Mouse (Mus musculus): ENCODE measurements at regions not wholly inside any gene's neighbourhood (a gene's known extent, or its start where the extent isn't known, plus 50 kb on each side); places are given as distances from the start of the nearest gene placed in this dataset.

DNA sequence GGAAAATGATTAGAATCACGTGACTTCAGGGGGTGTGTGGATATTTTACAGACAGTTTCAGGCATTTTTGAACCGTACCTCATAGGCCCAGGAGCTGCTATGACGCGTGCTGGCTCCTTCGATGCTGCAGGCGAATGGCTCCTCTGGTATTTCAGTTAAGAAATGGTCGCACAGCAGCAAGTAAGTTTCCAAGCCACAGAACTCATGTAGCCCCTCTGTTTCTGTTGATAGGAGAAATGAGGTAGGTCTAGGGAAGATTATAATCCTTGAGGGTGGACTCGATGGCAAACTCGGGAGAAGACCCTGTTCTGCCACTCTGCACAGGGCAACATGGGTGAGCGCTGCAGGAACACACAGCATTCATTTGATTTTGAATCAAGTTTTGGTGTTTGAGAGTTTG is 127.0 kb upstream of the Npvf start:
- DNase-seq: no peak

GRCm38 (mm10) chr6:50782221-50782620 is 128.0 kb upstream of the Npvf start:
- no peak for DNase-seq

DNA sequence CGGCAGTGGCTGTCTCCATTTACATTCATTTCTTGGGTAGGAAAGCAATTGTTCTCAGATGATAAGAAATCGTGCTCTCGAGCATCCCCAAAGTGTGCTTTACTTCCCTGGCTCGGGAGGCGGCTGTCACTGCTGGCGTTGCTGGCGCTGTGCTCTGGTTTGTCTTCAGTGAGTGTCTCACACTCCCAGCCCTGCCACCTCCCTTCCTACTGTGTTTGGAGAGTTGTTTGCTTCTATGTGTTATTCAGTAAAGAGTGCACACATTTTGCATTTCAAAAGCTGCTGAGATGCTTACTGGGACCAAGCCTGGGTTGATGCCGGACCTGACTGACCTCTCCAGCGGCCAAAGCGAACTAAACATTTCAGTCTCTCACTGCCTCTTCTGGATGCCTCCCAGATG is 129.3 kb upstream of the Npvf start:
- DNase-seq: no peak

- DNase-seq: no peak
Observed at GRCm38 (mm10) chr6:50784381-50784780, 130.1 kb upstream of the Npvf start.

GRCm38 (mm10) chr6:50787666-50788065 is 133.4 kb upstream of the Npvf start:
- DNase-seq: no peak

GRCm38 (mm10) chr6:50799963-50800362 is 145.7 kb upstream of the Npvf start:
- DNase-seq: no peak

- DNase-seq: no peak
Observed at GRCm38 (mm10) chr6:50802956-50803355, 148.7 kb upstream of the Npvf start.

GRCm38 (mm10) chr6:50804477-50805005 is 150.3 kb upstream of the Npvf start:
- no peak for DNase-seq

GRCm38 (mm10) chr6:50806376-50807077 is 152.3 kb upstream of the Npvf start:
- DNase-seq: peak; percentile 58

GRCm38 (mm10) chr6:50807187-50808012 is 153.2 kb upstream of the Npvf start:
- DNase-seq: peak; percentile 84

- DNase-seq: peak; percentile 87
Observed at GRCm38 (mm10) chr6:50808126-50808525, 153.9 kb upstream of the Npvf start.

DNA sequence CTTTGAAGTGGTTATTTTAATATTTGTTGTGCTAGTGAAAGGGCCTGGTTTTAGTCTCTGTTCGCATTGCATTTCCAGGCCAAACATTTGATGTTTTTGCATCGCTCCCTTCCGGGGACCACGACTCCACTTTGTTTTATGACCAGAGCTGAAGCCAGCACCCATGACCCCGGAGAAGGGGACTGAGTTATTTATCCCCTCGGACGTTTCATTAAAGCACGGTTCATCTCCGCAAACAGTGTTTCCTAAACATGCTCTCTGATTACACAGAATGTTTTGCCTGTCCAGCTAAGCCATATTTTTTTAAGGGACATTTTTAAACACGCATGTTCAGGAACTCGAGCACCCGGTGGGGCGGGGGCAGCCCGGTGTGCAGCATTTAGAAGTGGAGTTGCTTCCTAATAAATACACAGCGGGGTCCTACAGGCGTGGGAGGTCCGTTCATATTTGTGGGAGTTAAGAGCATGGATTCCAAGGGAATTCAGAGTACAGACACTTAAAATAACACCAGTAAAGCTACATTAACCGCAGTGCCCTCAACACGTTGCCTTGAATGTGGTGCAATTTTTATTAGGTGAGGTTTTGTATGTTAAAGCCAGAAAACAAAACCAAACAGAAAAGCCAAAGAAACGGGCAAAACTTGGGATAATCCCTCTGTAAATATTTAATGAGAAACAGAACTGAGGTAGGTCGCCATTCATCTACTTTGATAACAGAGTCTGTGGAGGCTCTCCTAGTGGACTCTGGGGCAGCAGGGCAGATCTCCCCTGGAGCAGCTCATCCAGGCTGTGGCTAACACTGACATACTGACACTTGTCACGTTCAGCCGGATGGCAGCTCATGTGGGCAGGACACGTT is 154.8 kb upstream of the Npvf start:
- no peak for DNase-seq

- DNase-seq: no peak
Observed at GRCm38 (mm10) chr6:50809669-50809983, 155.4 kb upstream of the Npvf start.

- no peak for DNase-seq
Observed at GRCm38 (mm10) chr6:50814936-50815500, 160.8 kb upstream of the Npvf start.

DNA sequence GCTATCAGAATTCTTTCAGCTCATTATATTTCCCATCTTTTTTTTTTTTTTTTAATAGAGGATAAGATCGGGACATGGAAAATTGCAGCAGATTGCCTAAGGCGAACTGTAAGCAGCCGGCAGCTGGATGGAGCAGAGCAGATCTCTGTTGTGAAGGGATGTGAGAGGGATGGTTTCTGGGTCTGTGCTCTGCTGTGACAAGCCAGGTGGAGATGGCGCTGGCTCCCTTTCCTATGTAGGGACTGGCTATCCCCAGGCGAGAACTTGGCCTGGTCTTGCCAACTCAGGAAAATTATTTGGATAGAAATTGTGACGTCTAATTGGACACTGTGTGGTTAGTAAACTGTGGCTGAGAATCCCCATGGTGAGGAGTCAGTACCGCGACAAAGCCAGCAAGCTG is 161.3 kb upstream of the Npvf start:
- no peak for DNase-seq

- DNase-seq: no peak
Observed at GRCm38 (mm10) chr6:50817430-50817829, 163.2 kb upstream of the Npvf start.

DNA sequence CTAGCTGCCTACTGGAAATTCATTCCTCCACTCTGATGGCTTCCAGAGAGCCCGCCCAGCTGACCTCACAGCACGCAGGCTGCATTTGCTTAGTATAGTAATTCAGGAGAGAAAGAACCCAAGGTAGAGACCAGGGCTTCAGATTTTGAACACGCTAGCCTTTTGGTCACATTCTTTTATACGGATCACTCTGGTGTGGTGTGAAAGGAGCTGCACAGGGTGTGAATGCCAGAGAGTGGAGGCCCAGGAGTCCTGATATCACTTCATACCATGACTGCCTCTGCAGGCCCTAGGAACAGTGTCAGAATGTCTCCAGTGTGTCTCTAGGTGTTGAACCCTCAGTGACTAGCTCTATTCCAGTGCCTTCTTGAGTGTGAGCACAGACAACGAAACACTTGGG is 164.2 kb upstream of the Npvf start:
- DNase-seq: no peak

DNA sequence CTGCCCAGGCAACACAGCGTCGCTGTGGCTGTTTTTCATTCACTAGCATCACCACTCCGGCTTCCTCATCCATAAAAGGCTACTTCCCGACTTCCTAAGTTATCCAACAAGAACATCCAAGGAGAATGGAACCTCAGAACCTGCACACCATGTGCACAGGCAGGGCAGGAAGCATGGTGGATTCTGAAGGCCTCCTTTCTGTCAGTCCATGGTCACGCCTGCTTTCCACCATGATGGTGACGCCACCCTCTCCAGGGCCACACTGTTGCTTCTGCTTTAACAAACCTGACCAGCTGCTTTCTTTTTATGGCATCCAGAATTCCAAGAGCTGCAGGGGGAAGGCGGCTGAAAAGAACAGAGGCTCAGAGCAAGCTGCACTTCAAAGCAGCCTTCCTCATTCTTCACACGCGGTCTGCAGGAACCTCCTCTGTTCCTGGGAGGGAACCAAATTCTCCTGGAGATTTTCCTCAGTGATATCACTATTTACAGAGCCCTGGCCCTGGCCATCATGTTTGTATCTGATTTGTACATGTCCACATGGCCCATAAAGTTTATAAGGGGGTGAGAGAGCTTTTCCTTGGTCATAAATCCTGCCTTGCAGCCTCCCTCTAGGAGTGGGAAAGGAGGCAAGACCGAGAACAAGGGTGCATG is 164.8 kb upstream of the Npvf start:
- no peak for DNase-seq

DNA sequence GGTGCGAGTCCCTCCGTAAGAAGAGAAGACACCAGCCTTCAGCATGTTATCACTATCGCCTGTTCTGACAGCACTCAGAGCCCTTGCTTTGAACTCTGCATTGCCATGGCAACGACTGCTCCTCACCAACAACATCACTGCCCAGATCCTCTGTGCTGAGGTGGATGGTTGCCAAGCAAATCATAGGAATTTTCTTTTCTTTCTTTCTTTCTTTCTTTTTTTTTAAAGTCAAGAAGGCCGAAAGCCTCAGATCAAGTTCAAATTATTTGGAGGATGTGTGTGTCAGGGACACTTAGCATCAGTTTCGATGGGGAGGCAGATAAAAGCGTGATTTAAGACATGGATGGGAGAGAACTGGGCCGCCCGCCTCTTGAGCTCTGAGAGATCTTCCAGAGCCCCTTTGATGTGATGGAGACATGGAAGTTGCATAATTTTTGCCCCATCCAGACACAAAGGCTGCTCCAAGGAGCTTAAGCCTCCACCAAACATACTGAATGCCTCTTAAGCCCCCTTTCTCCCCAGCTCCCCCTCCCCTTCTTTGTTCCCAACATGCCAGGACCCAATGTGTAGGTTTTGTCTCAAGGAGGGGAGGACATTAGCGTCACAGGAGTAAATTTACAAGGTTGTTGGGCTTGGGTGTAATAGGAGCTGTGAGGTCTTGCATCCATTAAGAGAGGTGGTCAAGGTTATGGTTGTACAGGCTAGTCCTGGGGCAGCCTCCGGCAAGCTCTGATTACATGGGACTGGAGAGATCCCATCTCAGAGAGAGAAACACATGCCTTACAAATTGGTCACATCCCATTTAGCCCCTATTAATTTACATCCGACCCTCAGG is 167.4 kb upstream of the Npvf start:
- DNase-seq: peak; percentile 36

GRCm38 (mm10) chr6:50822236-50823151 is 168.3 kb upstream of the Npvf start:
- DNase-seq: no peak
